Mouse (Mus musculus): ENCODE data around the gene P2ry2. TPM values are rescaled to one million over a fixed set of nuclear protein-coding genes. Genes with fewer than 3 reads are reported as not detected.

Gene P2ry2
- total RNA-seq, 2 experiments from 2014 or later, result 5.7 to 6.9 TPM

DNA sequence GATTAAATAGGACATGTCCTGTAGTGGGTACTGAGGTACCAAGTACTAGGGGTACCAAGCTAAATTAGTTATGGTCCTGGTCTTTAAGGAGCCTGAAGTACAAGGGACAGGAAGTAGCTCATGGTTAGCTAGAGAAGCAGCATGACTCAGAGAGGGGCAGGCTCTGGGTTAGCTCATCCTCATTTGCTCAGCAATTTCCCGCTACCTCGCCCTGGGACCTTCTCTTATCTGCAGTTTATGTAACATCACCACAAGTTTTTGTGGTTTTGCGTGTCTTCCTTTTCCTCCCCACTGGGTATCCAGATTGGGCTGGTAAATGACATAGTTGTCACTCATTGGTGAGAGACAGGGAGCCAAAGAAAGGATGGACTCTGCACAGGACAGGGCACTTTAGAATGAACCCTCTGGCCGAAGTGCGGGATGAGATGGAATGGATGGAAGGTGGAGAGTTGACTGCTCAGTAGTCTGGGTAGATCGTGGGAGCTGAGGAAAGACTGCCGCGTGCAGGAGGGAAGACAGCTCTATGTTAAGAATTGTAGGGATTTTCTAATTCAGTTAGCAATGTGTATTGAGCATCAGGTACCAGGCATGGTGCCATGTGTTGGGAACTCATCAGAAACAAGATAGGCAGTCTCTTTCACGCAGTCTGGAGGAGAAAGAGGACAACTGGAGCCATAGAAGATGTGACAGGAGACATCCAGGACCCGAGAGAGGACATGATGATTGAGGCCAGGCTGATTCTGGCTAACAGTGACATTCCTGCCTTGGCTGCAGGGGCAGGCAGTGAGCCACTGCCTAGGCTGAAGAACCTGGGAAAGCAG lies 15.2 kb upstream of the P2ry2 start:
- ATAC-seq (replicated peaks; ENCODE audit: poor library complexity), result peak; percentile 77

DNA sequence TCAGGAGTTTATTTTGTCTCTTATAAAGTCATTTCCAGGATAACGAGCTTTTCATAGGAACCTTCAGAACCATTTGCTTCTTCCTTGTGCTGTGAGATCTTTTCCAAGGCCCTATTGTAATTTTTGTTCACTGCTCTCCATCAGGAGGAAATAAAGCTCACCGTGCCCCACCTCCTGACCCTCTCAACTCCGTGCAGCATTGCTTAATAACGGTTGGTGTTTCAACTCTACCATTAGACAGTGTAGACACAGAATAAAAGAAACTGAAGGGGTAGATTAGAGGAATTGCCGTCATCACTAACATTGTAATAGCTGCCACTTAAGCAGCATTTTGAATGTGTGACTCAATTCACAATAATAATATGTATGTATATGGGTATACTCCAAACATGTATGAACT lies 14.2 kb upstream of the P2ry2 start:
- 0 out of 2 replicates have a peak, but pooled peaks have one; percentile 14 for ATAC-seq (replicated peaks; ENCODE audit: poor library complexity)

DNA sequence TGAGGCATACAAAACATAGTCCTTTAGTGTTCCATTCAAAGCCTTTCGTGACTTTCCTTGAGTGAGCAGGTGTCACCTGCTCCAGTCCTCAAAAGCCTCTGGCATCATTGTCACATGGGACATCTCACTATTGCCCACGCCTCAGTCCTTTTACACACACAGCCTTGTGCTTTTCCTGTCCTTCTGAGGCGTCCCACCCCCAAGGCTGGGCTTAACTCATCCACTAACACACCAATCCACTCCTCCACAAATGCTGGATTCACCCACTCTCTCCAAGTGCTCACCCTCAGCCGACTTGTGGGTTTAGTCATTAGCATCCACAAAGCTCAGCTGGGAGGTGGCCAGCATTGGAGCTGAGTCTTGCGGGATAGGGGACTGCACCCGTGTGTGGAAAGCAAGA lies 4.8 kb upstream of the P2ry2 start:
- ATAC-seq (replicated peaks; ENCODE audit: poor library complexity), result no peak

DNA sequence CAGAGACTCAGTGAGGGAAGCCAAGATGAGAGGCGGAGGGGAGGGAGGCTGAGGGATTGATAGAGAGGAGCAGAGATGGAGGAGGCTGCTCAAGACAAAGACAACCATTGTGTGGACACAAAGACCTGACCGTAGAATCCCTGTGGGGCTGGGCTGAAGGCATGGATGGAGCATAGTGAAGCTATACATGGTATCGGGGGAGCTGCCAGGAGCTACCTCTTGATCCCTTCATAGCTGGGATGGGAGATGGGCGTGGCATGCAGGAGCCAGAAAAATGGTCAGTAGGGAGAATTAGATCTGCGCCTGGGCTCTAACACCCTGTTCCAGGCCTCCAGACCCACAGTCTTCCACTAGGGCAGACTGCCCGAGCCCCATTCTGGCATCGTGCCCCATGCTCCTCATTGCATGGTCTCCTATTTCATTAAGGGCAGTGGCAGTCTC lies 4.4 kb upstream of the P2ry2 start:
- no peak for ATAC-seq (replicated peaks; ENCODE audit: poor library complexity)

DNA sequence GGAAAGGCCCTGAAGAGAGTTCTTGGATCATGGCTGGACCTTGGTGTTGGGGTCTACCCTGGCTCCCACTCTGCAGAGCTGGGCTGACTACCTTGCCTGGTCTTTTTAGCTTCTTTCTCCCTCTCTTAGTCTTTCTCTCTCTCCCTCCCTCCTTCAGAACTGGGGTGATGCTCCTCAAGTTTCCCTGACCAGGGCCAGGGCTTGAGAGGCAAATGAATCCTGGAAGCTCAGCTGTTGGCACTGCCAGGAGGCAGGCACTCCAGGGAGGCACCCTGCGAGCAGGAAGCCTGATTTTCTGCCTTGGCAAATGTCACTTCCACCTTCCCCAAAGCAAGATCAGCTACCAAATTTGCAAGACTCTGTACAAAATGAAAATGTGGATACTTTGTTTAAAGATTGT lies 2.3 kb upstream of the P2ry2 start:
- no peak for ATAC-seq (replicated peaks; ENCODE audit: poor library complexity)

DNA sequence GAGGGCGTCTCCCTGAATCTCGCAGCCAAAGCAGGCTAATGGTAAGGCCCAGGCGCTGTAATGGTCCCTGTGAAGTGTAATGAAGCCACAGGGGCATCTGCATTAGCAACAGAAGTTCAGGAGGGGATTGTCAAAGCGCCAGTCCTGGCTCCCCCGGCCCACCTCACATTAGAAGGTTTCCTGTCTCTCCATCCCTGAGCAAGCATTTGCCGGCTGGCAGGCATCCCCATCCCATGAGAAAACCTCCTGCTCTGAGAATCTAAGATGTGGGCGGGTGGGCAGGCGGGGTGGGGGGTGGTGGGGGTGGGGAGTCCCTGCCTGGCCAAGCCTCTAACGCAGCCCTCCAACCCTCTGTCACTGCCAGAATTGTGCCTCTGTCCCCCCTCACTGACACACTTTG lies 1.4 kb upstream of the P2ry2 start:
- ATAC-seq (replicated peaks; ENCODE audit: poor library complexity), result no peak

DNA sequence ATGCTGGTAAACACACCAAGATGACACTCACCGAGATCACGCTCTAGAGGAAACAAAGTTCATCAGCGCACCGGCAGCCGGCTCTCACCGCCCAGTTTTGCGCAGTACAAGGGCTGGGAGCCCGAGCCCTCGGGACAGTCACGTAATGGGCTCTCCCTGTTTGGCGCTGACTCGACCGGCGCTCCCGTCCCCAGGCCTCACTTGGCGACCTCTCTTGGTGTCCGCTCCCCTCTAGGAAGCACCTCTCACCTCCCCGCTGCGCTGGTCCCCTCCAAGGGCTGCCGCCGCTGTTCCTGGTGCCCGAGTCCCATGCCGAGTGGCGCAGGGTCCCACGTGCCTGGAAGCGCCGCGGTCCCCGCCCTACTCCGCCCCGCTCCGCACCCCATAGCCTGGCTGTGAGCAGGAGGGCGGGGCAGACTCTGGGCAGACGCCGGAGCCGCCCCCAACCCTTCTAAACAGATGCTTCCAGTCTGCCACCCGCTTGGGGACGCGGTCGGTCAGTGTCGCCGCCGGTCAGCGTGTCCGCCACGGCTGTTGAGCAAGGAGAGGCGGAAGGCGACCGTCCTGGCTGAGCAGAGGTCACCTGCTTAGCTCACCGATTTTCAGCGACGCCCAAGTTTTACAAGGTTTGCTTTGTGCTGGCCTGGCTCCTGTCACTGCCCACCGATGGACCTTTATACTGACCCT lies 842 bp downstream of the P2ry2 start:
- ATAC-seq (replicated peaks; ENCODE audit: poor library complexity), result peak; percentile 97

DNA sequence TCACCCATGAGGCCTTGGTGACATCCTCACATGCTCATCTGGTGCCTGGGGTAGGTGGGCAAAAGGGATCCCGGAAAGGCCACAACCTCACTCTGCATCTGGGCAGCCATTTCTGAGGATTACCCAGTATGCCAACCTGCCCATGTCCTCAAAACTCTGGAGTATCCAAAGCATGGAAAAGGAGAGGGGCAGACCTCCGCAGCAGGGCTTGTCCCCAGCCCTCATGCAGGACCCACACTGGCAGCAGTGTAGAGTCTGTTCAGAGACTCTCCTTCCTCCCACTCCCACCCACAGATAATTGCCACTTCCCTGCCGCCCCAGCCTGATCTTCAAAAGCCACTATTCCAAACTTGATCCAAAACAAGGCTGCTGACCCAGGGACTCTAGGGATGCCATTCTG lies 1.9 kb downstream of the P2ry2 start:
- ATAC-seq (replicated peaks; ENCODE audit: poor library complexity), result no peak

DNA sequence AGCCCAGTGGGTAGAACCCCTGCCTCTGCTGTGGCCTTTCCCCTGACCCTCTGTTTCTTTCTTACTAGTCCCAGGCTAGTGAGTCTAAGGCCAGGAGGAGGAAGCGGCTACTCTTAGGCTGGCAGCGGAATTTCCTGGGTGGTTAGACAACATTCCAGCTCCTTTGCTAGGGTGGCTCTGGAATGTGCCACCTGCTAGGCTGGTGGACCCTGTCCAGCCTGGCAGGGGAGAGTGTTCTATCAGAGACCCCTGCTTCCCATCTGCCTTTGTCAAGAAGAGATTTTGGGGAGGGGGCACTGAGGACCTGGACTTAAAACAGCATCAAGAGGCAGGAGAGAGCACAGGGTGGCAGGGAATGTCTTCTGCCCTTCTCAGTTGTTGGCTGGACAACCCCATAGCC lies 6.5 kb downstream of the P2ry2 start:
- ATAC-seq (replicated peaks; ENCODE audit: poor library complexity), result no peak

DNA sequence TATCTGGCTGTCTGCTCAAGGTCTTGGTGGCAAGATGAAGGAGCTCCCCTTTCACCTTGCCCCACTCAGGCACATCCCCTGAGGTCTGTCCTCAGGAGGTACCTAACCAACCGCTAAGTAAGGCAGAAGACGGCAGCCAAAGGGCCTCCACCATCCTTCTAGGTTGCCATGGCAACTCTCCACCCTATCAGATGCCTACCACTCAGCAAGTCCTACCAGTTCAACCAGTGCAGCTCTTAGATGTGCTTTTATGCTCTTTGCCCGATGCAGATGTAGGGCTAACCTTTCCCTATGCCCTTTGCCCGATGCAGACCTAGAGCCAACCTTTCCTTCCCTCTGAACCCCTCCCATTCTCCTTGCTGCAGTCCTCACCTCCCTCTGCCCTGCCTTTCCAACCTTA lies 7.5 kb downstream of the P2ry2 start:
- ATAC-seq (replicated peaks; ENCODE audit: poor library complexity), result no peak

DNA sequence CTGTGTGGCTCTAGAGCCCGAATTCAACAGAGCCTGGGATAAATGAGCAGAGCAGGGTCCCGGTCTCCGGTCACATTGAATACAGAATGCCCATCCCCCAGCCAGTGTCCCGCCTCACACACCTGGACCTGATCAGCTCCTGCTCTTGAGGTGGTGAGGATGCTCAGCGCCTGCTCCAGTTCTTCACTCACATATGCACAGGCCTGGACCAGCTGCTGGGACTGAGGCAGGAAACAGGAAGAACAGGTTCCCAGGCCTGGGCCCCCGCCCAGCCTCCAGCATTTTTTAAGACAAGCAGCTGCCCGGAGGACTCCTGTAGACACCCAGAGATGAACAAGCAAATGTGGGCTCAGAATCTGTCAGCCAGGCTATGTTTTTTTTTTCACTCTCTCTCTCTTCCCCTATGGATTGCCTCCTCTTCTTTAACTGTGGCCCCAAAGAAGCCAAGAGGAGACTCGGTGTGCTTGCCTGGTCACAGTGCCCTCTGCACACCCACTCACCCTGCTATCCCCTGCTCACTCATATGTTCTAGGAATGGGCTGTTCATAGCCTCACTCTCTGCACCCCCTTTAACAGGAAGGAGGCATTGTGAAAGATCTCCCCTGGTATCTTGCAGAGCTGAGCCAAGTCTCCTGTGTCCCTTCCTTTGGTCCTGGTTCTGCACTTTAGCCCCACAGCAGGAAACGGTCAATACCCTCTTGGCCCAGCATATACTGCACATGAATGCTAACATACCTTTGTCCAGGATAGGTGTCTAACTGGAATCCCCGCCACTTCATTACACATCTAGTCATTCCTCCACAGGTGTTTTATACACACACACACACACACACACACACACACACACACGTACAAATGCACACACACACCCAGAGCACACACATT lies 9.0 kb downstream of the P2ry2 start:
- peak; percentile 58 for ATAC-seq (replicated peaks; ENCODE audit: poor library complexity)

DNA sequence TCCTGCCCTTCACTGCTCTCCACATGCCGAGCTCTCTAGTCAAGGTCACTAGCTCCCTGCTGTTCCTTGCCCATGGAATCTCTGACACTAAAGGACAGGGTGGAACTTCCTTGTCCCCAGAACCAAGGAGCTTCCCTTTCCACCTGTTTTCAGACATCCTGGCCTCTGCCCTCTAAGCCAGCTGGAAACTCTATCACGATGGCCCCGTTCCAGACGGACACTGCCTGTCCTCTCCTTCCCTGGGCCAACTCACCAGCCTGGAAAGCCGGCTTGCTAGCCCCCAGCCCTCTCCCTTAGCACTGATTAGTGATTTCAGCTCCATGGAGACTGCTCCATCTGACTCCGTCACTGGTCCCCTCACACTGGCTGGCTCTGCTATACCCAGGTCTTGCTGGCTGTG lies 10.4 kb downstream of the P2ry2 start:
- no peak for ATAC-seq (replicated peaks; ENCODE audit: poor library complexity)

DNA sequence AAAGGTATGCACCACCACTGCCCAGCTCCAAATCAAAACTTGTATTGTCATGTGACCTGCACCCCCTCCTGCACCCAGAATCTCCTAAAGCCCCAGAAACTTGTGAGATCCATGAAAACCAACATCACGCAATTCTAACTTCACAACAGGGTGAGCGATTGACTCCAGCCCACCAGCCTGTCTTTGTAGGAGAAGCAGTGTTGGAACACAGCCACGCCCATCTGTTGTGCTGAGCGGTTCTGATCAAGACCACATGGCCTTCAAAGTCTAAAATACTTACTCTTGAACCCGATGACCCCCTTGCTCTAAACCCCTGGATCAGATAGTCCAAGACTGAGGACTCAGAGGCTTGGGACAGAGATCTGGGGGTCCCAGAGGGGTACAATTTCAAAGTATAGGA lies 13.0 kb downstream of the P2ry2 start:
- ATAC-seq (replicated peaks; ENCODE audit: poor library complexity), result no peak

DNA sequence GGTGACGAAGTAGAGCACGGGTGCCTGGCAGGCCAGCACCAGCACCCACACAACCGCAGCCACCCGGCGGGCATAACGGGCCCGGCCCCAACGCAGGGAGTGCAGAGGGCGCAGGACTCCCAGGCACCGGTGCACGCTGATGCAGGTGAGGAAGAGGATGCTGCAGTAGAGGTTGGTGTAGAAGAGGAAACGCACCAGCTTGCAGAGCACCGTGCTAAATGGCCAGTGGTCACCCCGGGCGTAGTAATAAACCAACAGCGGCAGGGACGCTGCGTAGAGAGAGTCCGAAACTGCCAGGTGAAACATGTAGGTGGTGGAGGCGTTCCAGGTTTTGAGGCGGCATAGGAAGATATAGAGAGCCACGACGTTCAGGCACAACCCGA lies 14.1 kb downstream of the P2ry2 start:
- no peak for ATAC-seq (replicated peaks; ENCODE audit: poor library complexity)

DNA sequence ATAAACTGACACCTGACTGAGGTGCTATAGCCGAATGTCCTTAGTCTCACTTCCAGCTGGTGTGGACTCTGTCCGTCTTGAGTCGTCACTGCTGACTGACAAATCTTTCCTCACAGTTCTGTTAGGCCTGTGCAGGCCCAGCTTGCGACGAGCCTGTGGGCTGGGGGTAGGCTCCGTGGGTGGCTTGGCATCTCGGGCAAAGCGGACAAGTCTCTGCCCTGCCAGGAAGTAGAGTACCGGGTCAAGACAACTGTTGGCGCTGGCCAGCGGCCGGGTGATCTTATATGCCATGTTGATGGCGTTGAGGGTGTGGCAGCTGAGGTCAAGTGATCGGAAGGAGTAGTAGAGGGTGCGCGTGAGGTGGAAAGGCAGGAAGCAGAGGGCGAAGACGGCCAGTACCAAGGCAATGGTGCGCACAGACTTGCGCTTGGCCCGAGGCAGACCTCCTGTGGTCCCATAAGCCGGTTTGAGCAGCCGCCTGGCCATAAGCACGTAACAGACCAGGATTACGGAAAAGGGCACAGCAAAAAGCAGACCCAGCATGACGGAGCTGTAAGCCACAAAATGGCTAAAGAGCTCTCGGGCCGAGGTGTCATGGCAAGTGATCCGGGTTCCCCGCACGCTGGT lies 14.6 kb downstream of the P2ry2 start:
- no peak for ATAC-seq (replicated peaks; ENCODE audit: poor library complexity)

DNA sequence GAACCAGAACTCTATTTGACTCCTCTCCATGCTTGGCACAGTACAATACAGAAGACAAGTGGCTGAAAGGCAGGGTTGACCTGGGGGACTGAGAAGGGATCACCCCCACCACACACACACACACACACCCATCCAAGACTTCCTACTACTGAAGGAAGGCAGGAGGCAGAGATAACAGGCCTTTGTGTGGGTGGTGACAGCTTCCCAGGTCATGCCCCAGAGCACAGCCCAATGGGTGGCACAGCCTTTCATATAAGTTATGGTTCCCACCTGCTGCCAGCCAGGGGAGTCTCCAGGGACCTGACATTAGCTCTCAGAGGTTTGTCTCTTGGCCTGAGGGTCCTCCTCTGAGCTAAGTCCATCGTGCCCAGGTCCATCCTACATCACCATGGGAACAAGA lies 15.5 kb downstream of the P2ry2 start:
- ATAC-seq (replicated peaks; ENCODE audit: poor library complexity), result peak; percentile 76

DNA sequence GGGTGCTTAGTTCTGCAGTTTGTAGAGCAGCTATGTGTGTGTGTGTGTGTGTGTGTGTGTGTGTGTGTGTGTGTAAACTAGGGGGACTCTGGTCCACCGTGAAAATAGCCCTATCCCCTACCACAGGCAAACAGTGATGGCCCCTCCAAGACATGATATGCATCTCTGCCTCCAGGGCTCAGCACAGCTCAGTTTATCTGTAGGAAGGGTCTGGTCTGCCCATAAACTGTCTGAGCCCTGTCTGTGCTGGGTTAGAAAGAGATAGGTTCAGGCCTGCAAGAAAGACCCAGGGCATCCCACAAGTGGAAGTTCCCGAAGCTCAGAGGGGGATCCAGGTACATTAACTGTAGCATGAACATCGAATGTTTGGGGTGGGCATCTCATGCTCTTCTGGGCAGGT lies 16.7 kb downstream of the P2ry2 start:
- 0 out of 2 replicates have a peak, but pooled peaks have one; percentile 22 for ATAC-seq (replicated peaks; ENCODE audit: poor library complexity)

DNA sequence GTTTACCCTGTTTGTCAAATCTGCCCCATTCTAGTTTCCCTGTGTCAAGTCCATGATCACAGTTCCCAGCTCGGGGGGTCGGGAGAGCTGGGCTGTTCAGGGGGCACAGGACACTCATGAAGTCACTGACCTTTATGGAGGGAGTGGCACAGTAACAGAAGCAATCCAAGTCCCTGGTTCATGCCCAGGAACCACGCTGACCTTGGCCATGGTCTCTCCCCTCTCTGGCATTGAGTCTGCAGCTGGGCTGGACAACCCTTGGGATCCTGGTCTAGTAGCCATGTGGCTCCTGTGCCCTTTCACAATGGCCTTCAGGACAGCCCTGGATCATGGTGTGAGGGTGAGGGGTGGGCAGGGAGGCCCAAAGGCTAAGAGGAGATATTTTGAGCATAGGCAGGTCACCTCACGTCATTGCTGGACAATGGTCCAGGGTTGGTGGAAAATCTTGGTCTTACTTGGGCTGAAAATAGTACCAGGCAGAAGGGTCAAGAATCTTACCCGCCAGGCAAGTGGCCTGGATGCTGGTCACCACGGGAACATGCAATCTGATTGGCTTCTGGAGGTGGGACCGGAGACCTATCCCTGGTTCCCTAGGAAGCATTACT lies 17.3 kb downstream of the P2ry2 start:
- no peak for ATAC-seq (replicated peaks; ENCODE audit: poor library complexity)

DNA sequence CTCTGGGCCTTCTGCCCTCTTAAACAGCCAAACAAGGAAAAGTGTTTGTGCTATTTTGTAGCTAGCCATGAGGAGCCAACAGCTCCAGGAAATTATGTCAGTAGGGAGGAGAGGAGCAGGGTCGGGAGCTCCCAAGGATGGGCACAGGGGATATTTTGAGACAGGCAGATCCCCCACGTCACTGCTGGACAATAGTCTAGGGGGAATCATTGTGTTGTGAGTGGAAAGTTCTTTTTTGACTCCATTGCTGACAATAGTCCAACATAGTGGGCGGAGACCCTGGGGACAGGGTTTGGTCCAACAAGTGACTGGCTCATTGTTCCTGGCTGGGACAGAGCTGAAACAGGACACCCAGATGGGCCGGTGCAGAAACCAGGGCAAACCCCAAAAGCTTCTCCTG lies 19.5 kb downstream of the P2ry2 start:
- no peak for ATAC-seq (replicated peaks; ENCODE audit: poor library complexity)

DNA sequence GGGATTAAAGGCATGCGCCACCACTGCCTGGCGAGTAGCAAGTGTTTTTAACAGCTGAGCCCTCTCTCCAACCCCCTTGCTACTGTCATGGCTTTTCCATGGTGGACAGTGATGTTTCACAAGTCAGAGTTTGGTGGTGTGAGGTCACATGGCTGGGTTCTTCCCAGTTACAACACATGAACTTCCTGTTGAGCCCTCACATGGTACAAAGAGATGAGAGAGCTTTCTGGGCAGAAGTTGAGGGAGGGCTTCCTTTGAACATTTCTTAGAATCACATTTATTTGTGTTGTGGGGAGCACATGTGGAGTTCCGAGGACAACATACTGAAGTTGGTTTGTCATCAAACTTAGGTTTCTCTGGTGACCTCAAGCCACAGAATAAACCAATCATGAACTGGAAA lies 20.7 kb downstream of the P2ry2 start:
- ATAC-seq (replicated peaks; ENCODE audit: poor library complexity), result peak; percentile 82
